ENCODE assay signal across 19 mouse cellular contexts in the genomic region with DNA sequence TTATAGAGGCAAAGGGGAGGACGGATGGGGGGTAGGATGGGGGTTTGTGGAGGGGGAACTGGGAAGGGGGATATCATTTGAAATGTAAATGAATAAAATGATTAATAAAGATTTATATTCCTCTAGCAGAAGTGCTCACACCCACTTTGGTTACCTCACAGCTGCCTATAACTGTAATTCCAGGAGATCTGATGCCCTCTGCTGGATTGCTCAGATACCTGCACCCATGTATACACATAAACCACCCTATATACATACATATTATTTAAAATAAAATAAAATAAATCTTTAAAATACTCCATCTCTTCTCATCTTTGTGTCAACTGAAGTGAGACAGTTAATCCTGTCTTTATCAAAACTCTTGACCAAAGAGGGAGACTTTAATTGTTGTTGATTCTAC.
DNase-seq lines count a peak whose midpoint lies in the region; ATAC-seq and TF ChIP-seq lines count a peak whose summit lies in the region.
"Had no signal": no experiment of that assay in that cellular context is flagged by ENCODE, and none has a peak within 500 bp of the region (broad histone marks: within the 10 kb centered on the region; RNA-seq: fewer than 3 reads in every experiment).

No protein-coding gene starts in this region.

- H3K4me1 ChIP-seq in intestine, postnatal 0 days (replicated peaks; ENCODE audit: control insufficient read depth, insufficient read depth, low read length): no peaks in the 10 kb centered on the region
- no peaks in the 10 kb centered on the region for H3K4me1 ChIP-seq in intestine, embryonic 16.5 days (ENCODE audit: control insufficient read depth, insufficient read depth, low read length)
- H3K4me1 ChIP-seq in MEL (ENCODE audit: control insufficient read depth in 1 of 2, insufficient read depth in 2 of 2, low read length in 2 of 2): peaks cover 4 to 7% of the 10 kb centered on the region in 2 experiments; a peak in 3 of 4 replicates
- H3K4me1 ChIP-seq: embryonic facial prominence, embryonic 15.5 days; heart, embryonic 10.5 days; intestine, embryonic 15.5 days; limb, embryonic 15.5 days; lung, embryonic 15.5 days; midbrain, embryonic 10.5 days had no signal

- TF ChIP-seq EP300 in MEL (IDR thresholded peaks at IDR 0.05; ENCODE audit: low read depth in 1 of 2, low read length in 2 of 2): no peak

- peak; percentile 22; the same call in 1 of the 2 replicates for TF ChIP-seq CTCF in intestine, postnatal 0 days (IDR thresholded peaks at IDR 0.05; ENCODE audit: low read depth)
- TF ChIP-seq CTCF in MEL (IDR thresholded peaks at IDR 0.05 in 2 of 3, conservative IDR thresholded peaks at IDR 0.05 in 1 of 3; ENCODE audit: control insufficient read depth in 1 of 3, insufficient read depth in 1 of 3, low read depth in 2 of 3, low read length in 3 of 3, poor library complexity in 1 of 3, severe bottlenecking in 1 of 3): peak; percentile 23 to 47 (median 32); a peak in 4 of 6 replicates

- no peaks in the 10 kb centered on the region for H3K27me3 ChIP-seq in intestine, postnatal 0 days (replicated peaks; ENCODE audit: control insufficient read depth, insufficient read depth, low read length)
- H3K27me3 ChIP-seq in intestine, embryonic 16.5 days (replicated peaks; ENCODE audit: control insufficient read depth, insufficient read depth, low read length): no peaks in the 10 kb centered on the region
- H3K27me3 ChIP-seq in MEL (ENCODE audit: control insufficient read depth in 1 of 2, insufficient read depth in 2 of 2, low read length in 2 of 2): no peaks in the 10 kb centered on the region; a peak in 1 of 4 replicates
- H3K27me3 ChIP-seq: embryonic facial prominence, embryonic 15.5 days; intestine, embryonic 15.5 days; limb, embryonic 15.5 days; lung, embryonic 15.5 days had no signal

- H3K36me3 ChIP-seq in intestine, postnatal 0 days (ENCODE audit: control insufficient read depth, insufficient read depth): no peaks in the 10 kb centered on the region
- no peaks in the 10 kb centered on the region for H3K36me3 ChIP-seq in intestine, embryonic 16.5 days (ENCODE audit: control insufficient read depth, insufficient read depth, low read length)
- H3K36me3 ChIP-seq in MEL (ENCODE audit: control insufficient read depth in 1 of 2, insufficient read depth in 2 of 2, low read length in 2 of 2): peaks cover 0 to 9% of the 10 kb centered on the region in 2 experiments; a peak in 2 of 4 replicates
- H3K36me3 ChIP-seq: embryonic facial prominence, embryonic 15.5 days; heart, embryonic 10.5 days; intestine, embryonic 15.5 days; limb, embryonic 15.5 days; lung, embryonic 15.5 days; midbrain, embryonic 10.5 days had no signal

- no peaks in the 10 kb centered on the region for H3K79me2 ChIP-seq in MEL (ENCODE audit: control insufficient read depth, insufficient read depth, low read length, poor library complexity)

- no peaks in the 10 kb centered on the region for H3K9me3 ChIP-seq in intestine, postnatal 0 days (ENCODE audit: control insufficient read depth)
- no peaks in the 10 kb centered on the region for H3K9me3 ChIP-seq in intestine, embryonic 16.5 days (ENCODE audit: control insufficient read depth, low read length)
- no peaks in the 10 kb centered on the region for H3K9me3 ChIP-seq in MEL (replicated peaks; ENCODE audit: insufficient read depth, low read length)
- H3K9me3 ChIP-seq: embryonic facial prominence, embryonic 15.5 days; heart, embryonic 10.5 days; intestine, embryonic 15.5 days; limb, embryonic 15.5 days; lung, embryonic 15.5 days; midbrain, embryonic 10.5 days had no signal

- DNase-seq in 416B (ENCODE audit: low read depth) (peak; percentile 30), MEL (ENCODE audit: low read depth, low spot score) (peak; percentile 45)
- peak; percentile 37 for DNase-seq in induced T-regulatory cell, adult 2 months (ENCODE audit: low read depth)
- DNase-seq in thymus, postnatal 0 days (ENCODE audit: low spot score): no peak
- DNase-seq: adrenal gland, postnatal 10 days; cerebellum, adult 11 months; cerebellum, postnatal 36 days; forebrain, postnatal 0 days; lung, postnatal 4 days; thymus, postnatal 14 days had no signal

- H3K27ac ChIP-seq in intestine, postnatal 0 days (ENCODE audit: low read depth, low read length): no peak overlapping the region
- no peak overlapping the region for H3K27ac ChIP-seq in intestine, embryonic 16.5 days (ENCODE audit: low read length)
- no peak overlapping the region for H3K27ac ChIP-seq in MEL (ENCODE audit: control insufficient read depth, low read depth, low read length)
- H3K27ac ChIP-seq: embryonic facial prominence, embryonic 15.5 days; heart, embryonic 10.5 days; intestine, embryonic 15.5 days; limb, embryonic 15.5 days; lung, embryonic 15.5 days; midbrain, embryonic 10.5 days had no signal

- no peak overlapping the region for H3K4me3 ChIP-seq in intestine, postnatal 0 days (ENCODE audit: low read depth, low read length)
- no peak overlapping the region for H3K4me3 ChIP-seq in intestine, embryonic 16.5 days (ENCODE audit: low read length)
- no peak overlapping the region for H3K4me3 ChIP-seq in MEL (ENCODE audit: control insufficient read depth in 1 of 2, insufficient read depth in 1 of 2, low read depth in 2 of 2, low read length in 2 of 2)
- H3K4me3 ChIP-seq: embryonic facial prominence, embryonic 15.5 days; heart, embryonic 10.5 days; intestine, embryonic 15.5 days; limb, embryonic 15.5 days; lung, embryonic 15.5 days; midbrain, embryonic 10.5 days had no signal

- no peak overlapping the region for H3K4me2 ChIP-seq in intestine, postnatal 0 days (replicated peaks; ENCODE audit: low read depth)
- H3K4me2 ChIP-seq in intestine, embryonic 16.5 days (ENCODE audit: low read depth, low read length): no peak overlapping the region
- H3K4me2 ChIP-seq: embryonic facial prominence, embryonic 15.5 days; intestine, embryonic 15.5 days; limb, embryonic 15.5 days; lung, embryonic 15.5 days had no signal

- no peak for ATAC-seq in intestine, postnatal 0 days
- no peak for ATAC-seq in intestine, embryonic 16.5 days
- no peak for ATAC-seq in CD4-positive, CD25-positive, alpha-beta regulatory T cell, adult 4 months
- ATAC-seq: intestine, embryonic 15.5 days had no signal

- WGBS in intestine, postnatal 0 days: 93% methylated on average over 1 of the region's 1 CpGs
- WGBS in intestine, embryonic 16.5 days: 72% methylated on average over 1 of the region's 1 CpGs

- no peak overlapping the region for H3K9ac ChIP-seq in intestine, postnatal 0 days (ENCODE audit: low read depth, low read length)
- H3K9ac ChIP-seq in intestine, embryonic 16.5 days (ENCODE audit: low read depth, low read length): no peak overlapping the region
- no peak overlapping the region for H3K9ac ChIP-seq in MEL (ENCODE audit: control insufficient read depth, low read depth, low read length, poor library complexity, severe bottlenecking)
- H3K9ac ChIP-seq: embryonic facial prominence, embryonic 15.5 days; forebrain, postnatal 0 days; intestine, embryonic 15.5 days; limb, embryonic 15.5 days; lung, embryonic 15.5 days had no signal

- TF ChIP-seq RAD21 in MEL (IDR thresholded peaks at IDR 0.05; ENCODE audit: low read depth, low read length): peak; percentile 68

- no peak for TF ChIP-seq POLR2A in MEL (IDR thresholded peaks at IDR 0.05; ENCODE audit: control insufficient read depth in 1 of 2, insufficient read depth in 1 of 2, low read depth in 1 of 2, low read length in 2 of 2, poor library complexity in 1 of 2)

TF ChIP-seq in MEL, 35 proteins besides CTCF, POLR2A, EP300 and RAD21:
- peak; percentile 69 for TF ChIP-seq SMC3 (IDR thresholded peaks at IDR 0.05; ENCODE audit: low read depth, low read length)
- TF ChIP-seq MYB (IDR thresholded peaks at IDR 0.05; ENCODE audit: low read depth, low read length): no peak
- TF ChIP-seq ZC3H11A (IDR thresholded peaks at IDR 0.05; ENCODE audit: low read depth, low read length): peak; percentile 41; the same call in 1 of the 2 replicates
